Mouse (Mus musculus) kidney, embryonic 14.5 days (tissue): ENCODE measurements around the gene Fis1. TPM values are rescaled to one million over a fixed set of nuclear protein-coding genes. Genes with fewer than 3 reads are reported as not detected.

Source experiments
- ATAC-seq: fragments of 200-750 bp; cut with Nextera tagmentation; 2 replicates; pipeline ENCODE4 v1.8.0; 2017; ENCODE audit warnings: moderate number of reproducible peaks, mild to moderate bottlenecking, moderate TSS enrichment, moderate library complexity; ENCODE audit not compliant: low FRiP score, low TSS enrichment
- H3K27ac ChIP-seq: fragments of 300-500 bp; sonication (generic); 2 replicates; pipeline ENCODE4 v1.5.1; 2014; ENCODE audit warnings: low read depth, mild to moderate bottlenecking, low read length, moderate library complexity, mixed read lengths
- H3K27me3 ChIP-seq: fragments of 300-500 bp; sonication (generic); 2 replicates; pipeline ENCODE4 v1.6.1; 2014; ENCODE audit warnings: mild to moderate bottlenecking, low read length; ENCODE audit not compliant: control insufficient read depth, insufficient read depth
- H3K36me3 ChIP-seq: fragments of 300-500 bp; sonication (generic); 2 replicates; pipeline ENCODE4 v1.6.1; 2014; ENCODE audit warnings: low read length, mixed read lengths; ENCODE audit not compliant: control insufficient read depth, insufficient read depth
- H3K4me1 ChIP-seq: fragments of 300-500 bp; sonication (generic); 2 replicates; pipeline ENCODE4 v1.6.1; 2014; ENCODE audit warnings: low read length, mixed read lengths; ENCODE audit not compliant: control insufficient read depth, insufficient read depth
- H3K4me2 ChIP-seq: fragments of 300-500 bp; sonication (generic); replicated peaks from 2 replicates; pipeline ENCODE4 v1.6.1; 2014; ENCODE audit warnings: low read depth, mild to moderate bottlenecking, low read length
- H3K4me3 ChIP-seq: fragments of 300-500 bp; sonication (generic); 2 replicates; pipeline ENCODE4 v1.5.1; 2014; ENCODE audit warnings: mild to moderate bottlenecking, low read length
- H3K9ac ChIP-seq: fragments of 300-500 bp; sonication (generic); 2 replicates; pipeline ENCODE4 v1.6.1; 2014; ENCODE audit warnings: low read depth, mild to moderate bottlenecking, low read length, moderate library complexity
- H3K9me3 ChIP-seq: fragments of 300-500 bp; sonication (generic); 2 replicates; pipeline ENCODE4 v1.6.1; 2016; ENCODE audit warnings: low read length; ENCODE audit not compliant: control insufficient read depth
- WGBS: fragments of 180-500 bp; shearing (Covaris S2); extraction: QIAGEN DNeasy Blood & Tissue Kit; methylation state at CpG from one replicate; pipeline ENCODE4 v1.1.7; 2014; 5-methylcytosine and 5-hydroxymethylcytosine counted together
- polyA plus RNA-seq: library from polyadenylated mRNA; unstranded; fragments of >200 nt; fragmentation: Nextera tagmentation; extraction: Ambion mirVana; gene quantifications from 2 replicates; pipeline ENCODE4 v1.2.1, GENCODE M21; 2014

Fis1 gene
- polyA plus RNA-seq, 1 experiment from 2014 or later = 333 TPM

- 45% methylated on average over 10 of the region's 10 CpGs for WGBS
- Histone ChIP-seq H3K27me3 (no peaks in the 10 kb centered on the region), H3K9me3 (no peaks in the 10 kb centered on the region), H3K27ac (peak overlapping the region; percentile 90; the same call in 1 of the 2 replicates), H3K36me3 (peaks cover 33% of the 10 kb centered on the region), H3K4me2 (no peak overlapping the region), H3K4me3 (no peak overlapping the region), H3K4me1 (peaks cover 32% of the 10 kb centered on the region), H3K9ac (no peak overlapping the region)
- ATAC-seq = 0 out of 2 replicates have a peak, but pooled peaks have one; percentile 7
Measured at GRCm38 (mm10) chr5:136967592-136967991, 14.5 kb downstream of the Fis1 start.

DNA sequence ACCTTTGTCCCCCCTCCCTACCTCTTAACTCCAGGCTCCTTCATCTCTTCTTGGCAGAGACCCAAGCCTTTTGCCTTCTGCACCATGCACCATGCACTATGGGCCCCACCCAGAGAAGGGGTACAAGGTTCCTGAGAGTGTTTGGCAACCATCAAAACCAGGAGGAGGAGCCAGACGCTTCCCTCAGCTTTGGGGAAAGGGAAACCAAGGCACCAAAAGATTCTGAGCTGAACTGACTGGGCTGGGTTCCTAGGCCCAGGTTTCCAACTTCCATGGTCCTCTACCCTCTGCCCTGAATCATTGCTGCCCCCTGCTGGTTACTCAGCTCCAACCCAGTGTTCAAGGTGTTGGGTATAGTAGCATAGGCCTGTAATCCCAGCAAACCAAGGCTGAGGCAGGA is 17.6 kb downstream of the Fis1 start:
- WGBS = 47% methylated on average over 1 of the region's 1 CpGs
- no peak overlapping the region for H3K4me2 ChIP-seq
- H3K36me3 ChIP-seq = peaks cover 5% of the 10 kb centered on the region
- ATAC-seq = no peak
- H3K27ac ChIP-seq = no peak overlapping the region
- no peaks in the 10 kb centered on the region for H3K9me3 ChIP-seq
- no peak overlapping the region for H3K4me3 ChIP-seq
- no peak overlapping the region for H3K9ac ChIP-seq
- H3K4me1 ChIP-seq = peaks cover 19% of the 10 kb centered on the region
- no peaks in the 10 kb centered on the region for H3K27me3 ChIP-seq

DNA sequence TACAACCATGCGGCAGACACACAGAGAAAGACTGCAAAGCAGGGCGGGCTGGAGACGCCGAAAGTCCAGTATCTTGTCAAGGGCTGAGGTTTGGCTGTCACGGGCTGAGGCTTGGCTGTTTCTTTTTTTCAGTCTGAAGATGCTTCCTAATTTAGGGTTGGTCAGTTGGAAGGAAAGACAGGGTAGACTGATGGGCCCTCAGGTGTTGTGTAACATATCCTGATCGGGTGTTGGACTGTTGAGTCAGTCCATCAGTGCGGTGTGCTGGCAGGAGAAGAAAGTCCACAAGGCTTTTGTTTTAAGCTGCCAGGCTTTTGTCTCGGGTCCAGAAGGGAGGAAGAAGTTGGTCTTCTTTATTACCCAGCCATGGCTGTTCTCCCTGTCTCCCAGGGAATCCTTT is 20.6 kb downstream of the Fis1 start:
- Histone ChIP-seq H3K27me3 (no peaks in the 10 kb centered on the region), H3K9me3 (no peaks in the 10 kb centered on the region), H3K27ac (no peak overlapping the region), H3K4me3 (no peak overlapping the region), H3K4me1 (no peaks in the 10 kb centered on the region), H3K4me2 (no peak overlapping the region), H3K36me3 (no peaks in the 10 kb centered on the region), H3K9ac (no peak overlapping the region)
- ATAC-seq = no peak
- WGBS = 76% methylated on average over 8 of the region's 8 CpGs

DNA sequence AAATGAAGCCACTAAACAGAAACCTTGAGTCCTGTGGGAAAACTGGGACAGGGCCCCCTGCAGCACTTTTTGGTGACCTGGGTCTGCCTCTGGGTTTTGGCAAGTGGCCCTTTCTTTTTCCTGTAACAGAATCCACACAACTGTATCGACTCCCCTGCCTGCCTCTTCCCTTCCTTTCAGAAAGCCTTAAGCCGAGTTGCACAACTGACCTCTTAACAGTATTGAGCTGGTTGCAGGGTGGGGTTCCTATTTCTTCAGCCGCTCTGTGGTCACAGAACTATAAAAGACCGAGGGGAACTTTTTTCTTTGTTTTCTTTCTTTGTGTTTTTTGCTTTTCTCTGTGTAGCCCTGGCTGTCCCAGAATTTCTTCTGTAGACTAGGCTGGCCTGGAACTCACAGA is 24.7 kb downstream of the Fis1 start:
- Histone ChIP-seq H3K36me3 (peaks cover 15% of the 10 kb centered on the region; the same call in 1 of the 2 replicates), H3K4me2 (no peak overlapping the region), H3K27ac (no peak overlapping the region), H3K4me1 (no peaks in the 10 kb centered on the region), H3K4me3 (no peak overlapping the region), H3K9me3 (no peaks in the 10 kb centered on the region), H3K9ac (no peak overlapping the region), H3K27me3 (no peaks in the 10 kb centered on the region)
- 61% methylated on average over 4 of the region's 4 CpGs for WGBS
- ATAC-seq = no peak

DNA sequence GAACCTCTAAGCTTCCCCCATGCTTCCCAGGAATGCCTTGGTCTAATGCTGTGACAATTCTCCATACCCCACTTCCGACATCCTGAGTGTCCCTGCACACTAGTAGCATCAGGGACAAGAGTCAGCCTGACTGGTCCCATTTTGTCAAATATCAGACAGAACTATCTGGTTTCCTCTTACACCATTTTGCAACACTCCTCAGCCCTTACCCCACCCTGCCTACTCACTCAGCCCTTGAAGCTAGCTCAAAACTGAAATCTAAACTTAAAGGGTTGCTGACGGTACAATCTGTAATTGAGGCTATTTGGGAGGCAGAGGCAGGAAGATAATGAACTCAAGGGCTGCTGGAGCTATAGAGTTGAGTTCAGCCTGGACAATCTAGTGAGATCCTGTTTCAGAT is 26.7 kb downstream of the Fis1 start:
- Histone ChIP-seq H3K4me3 (no peak overlapping the region), H3K9ac (no peak overlapping the region), H3K27ac (no peak overlapping the region), H3K36me3 (peaks cover 24% of the 10 kb centered on the region; the same call in 1 of the 2 replicates), H3K9me3 (no peaks in the 10 kb centered on the region), H3K4me1 (no peaks in the 10 kb centered on the region), H3K27me3 (no peaks in the 10 kb centered on the region), H3K4me2 (no peak overlapping the region)
- 76% methylated on average over 2 of the region's 2 CpGs for WGBS
- ATAC-seq = no peak

DNA sequence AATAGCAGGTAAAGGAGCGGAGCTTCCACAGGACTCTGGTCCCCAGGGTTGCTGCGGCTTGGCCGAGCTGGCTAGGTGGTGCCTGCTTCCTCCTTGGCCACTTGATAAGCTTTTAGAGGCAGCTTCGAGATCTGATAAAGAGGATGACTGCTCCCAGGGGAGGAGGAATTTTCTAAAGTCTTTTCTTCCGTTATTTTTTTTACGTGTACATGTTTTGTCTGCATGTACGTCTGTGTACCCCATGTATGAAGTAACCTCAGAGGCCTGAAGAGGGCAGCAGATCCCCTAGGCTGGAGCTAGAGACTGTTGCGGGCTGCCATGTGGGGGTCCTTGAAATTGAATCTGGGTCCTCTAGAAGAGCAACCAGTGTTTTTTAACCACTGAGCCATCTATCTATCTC is 27.9 kb downstream of the Fis1 start:
- H3K4me1 ChIP-seq = peaks cover 1% of the 10 kb centered on the region; the same call in 1 of the 2 replicates
- H3K9ac ChIP-seq = no peak overlapping the region
- no peaks in the 10 kb centered on the region for H3K27me3 ChIP-seq
- no peaks in the 10 kb centered on the region for H3K9me3 ChIP-seq
- no peak for ATAC-seq
- H3K36me3 ChIP-seq = peaks cover 24% of the 10 kb centered on the region; the same call in 1 of the 2 replicates
- no peak overlapping the region for H3K4me2 ChIP-seq
- H3K4me3 ChIP-seq = no peak overlapping the region
- 88% methylated on average over 8 of the region's 8 CpGs for WGBS
- H3K27ac ChIP-seq = no peak overlapping the region

DNA sequence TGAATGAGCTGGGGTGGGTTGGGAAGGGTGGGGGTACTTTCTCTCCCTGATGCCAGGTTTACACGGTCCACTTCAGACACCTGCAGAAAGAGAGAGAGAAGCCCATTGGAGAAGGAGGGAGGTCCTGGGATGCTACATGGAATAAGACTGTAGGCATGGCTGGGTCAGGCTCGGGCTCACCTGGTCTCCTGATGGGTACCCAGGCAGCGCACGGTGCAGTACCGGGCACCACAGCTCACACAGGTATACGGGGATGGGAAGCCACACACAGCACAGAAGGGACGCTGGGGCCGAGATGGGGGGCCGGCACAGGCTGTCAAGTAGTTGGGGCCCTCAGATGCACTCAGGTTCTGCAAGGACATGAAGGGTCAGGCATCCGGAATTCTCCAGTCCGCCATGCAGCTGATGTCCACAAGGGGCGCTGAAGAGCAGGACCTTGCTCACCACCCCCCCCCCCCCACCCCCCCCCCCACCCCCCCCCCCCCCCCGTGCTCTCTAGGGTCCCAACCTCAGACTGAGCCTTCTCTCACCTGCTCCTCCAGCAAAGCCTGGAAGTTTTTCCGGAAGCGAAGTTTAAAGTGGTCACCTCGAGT is 29.4 kb downstream of the Fis1 start:
- Histone ChIP-seq H3K27ac (no peak overlapping the region), H3K4me3 (no peak overlapping the region), H3K9me3 (no peaks in the 10 kb centered on the region), H3K9ac (no peak overlapping the region), H3K27me3 (no peaks in the 10 kb centered on the region), H3K4me2 (no peak overlapping the region), H3K4me1 (peaks cover 5% of the 10 kb centered on the region; the same call in 1 of the 2 replicates), H3K36me3 (peaks cover 24% of the 10 kb centered on the region; the same call in 1 of the 2 replicates)
- WGBS = 48% methylated on average over 15 of the region's 16 CpGs
- ATAC-seq = no peak

GRCm38 (mm10) chr5:136984828-136985227 is 31.8 kb downstream of the Fis1 start:
- Histone ChIP-seq H3K4me3 (no peak overlapping the region), H3K4me2 (no peak overlapping the region), H3K9me3 (no peaks in the 10 kb centered on the region), H3K4me1 (peaks cover 12% of the 10 kb centered on the region; the same call in 1 of the 2 replicates), H3K27ac (no peak overlapping the region), H3K9ac (no peak overlapping the region), H3K27me3 (no peaks in the 10 kb centered on the region), H3K36me3 (peaks cover 34% of the 10 kb centered on the region; the same call in 1 of the 2 replicates)
- WGBS = 49% methylated on average over 14 of the region's 14 CpGs
- no peak for ATAC-seq

DNA sequence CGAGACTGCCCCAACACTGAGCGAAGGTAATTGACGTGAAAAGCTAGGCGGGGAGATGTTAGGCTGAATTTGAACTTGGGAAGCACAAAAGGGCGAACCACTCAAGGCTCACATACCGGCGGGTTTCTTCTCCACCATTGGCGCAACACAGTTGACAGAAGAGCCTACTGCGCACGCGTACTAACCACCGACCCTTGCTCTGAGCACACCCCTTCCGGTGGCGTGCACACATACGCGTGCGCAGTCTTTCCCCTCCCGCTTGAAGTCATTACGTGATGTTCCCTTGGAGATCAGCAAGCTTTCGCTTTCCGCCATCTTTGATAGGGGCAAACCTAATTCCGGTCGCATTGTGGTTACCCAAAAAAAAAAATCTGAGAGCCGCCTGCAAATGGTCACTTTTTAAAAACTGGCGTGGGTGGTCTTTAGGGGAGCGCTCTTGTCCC is 33.6 kb downstream of the Fis1 start, which contains the start of gene Plod3:
Gene Plod3 (plus strand): TSS at position 325 of the 443 bp plus-strand sequence.
- peak within 1 kb of the TSS; percentile 90 for H3K9ac ChIP-seq
- H3K4me2 ChIP-seq = peak within 1 kb of the TSS; percentile 70
- no peaks in the 10 kb centered on the region for H3K27me3 ChIP-seq
- peak within 1 kb of the TSS; percentile 85 for H3K4me3 ChIP-seq
- H3K36me3 ChIP-seq = peaks cover 40% of the 10 kb centered on the region
- no peaks in the 10 kb centered on the region for H3K9me3 ChIP-seq
- ATAC-seq = peak; percentile 90
- peaks cover 12% of the 10 kb centered on the region; the same call in 1 of the 2 replicates for H3K4me1 ChIP-seq
- under 1% methylated on average over 26 of the region's 26 CpGs for WGBS
- H3K27ac ChIP-seq = peak within 1 kb of the TSS; percentile 92
